Mouse (Mus musculus): Measurements from ENCODE around the gene Ackr1.
A peak's percentile ranks its signal among the peaks of the same experiment; 100 is the strongest.
"Not testable (repeated sequence)": the region's sequence is repeated elsewhere in the genome, so short reads cannot be mapped to it uniquely, and the experiment has no call there.

The Ackr1 gene

DNA sequence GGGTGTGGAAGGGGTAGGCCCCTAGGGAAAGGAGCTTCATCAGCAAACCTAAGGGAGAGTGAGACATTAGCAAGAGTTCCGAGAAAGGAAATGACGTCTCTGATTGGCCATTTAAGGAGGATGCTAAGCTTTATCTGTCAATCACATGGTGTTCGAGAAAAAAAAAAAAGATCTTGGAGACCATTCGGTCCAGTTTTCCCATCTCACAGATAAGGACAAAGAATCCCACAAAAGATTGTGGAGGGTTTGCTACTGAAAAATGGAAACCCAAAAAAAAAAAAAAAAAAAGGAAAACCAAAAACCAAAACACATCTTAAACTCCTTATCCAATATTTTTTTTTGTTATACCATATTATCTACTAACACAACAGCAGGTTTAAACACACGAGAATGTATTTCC lies 15.6 kb upstream of the Ackr1 start:
- peak; percentile 29 for DNase-seq (ENCODE audit: low read depth, low spot score)

GRCm38 (mm10) chr1:173348527-173348926 lies 15.0 kb upstream of the Ackr1 start:
- DNase-seq (ENCODE audit: low read depth, low spot score): peak; percentile 89

DNA sequence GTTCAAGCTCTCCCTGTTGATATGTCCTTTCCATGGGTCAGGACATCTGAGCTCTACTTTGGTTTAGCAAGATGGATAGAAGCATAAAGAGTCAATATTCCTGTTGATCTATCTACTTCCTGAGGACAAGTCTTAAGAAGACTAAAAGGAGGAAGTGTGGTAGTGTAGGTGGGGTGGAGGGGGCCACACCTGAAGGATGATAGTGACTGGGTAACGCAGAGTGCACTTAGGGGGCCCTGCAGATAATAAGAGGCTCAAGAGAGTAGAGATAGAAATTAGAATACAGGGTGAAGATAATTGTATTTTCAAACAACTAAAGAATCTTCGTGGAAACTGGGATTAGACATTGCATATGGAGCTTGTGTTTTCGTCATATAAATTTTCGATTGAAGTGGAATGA lies 11.6 kb upstream of the Ackr1 start:
- no peak for DNase-seq (ENCODE audit: low read depth, low spot score)

GRCm38 (mm10) chr1:173343934-173344333 lies 10.4 kb upstream of the Ackr1 start:
- no peak for DNase-seq (ENCODE audit: low read depth, low spot score)

DNA sequence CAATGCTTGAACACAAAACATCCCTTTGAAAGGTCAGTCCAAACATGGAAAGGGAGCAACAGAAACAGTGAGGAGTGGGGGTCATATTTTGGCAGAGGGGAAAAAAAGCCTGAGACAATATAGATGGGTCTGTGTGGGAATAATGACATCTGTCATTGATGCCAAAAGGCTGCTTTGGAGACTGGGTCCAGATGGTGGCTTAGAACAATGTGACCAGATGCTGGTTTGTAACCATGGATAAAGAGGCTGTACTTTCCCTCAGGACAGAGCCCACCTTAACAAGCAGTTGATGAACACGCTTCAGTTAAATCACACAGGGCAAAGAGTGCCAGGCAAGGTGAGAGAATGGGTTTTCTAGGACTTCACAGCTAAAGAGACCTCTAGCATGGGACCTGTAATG lies 8.9 kb upstream of the Ackr1 start:
- DNase-seq (ENCODE audit: low read depth, low spot score): no peak

DNA sequence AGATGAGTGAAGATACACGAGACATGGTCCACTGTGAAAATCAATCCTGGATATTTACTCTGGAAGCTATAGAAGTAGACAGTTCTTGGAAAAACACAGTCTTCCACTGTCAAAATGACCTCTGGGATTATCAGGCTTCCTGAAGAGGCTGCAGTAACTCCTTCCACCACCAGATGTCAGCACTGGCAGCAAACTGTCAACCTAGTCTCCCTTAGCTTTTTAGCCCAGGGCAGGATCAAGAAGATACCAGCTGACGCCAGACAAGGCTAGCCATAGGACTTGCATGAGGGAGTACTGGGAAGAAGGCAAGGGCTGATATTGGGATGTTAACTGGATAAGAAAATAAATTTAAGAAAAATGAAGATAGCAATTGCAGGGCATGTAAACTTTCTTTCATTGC lies 6.0 kb upstream of the Ackr1 start:
- peak; percentile 57 for DNase-seq (ENCODE audit: low read depth, low spot score)

- peak; percentile 6 for DNase-seq (ENCODE audit: low read depth, low spot score)
Observed at GRCm38 (mm10) chr1:173337008-173337407, 3.5 kb upstream of the Ackr1 start.

DNA sequence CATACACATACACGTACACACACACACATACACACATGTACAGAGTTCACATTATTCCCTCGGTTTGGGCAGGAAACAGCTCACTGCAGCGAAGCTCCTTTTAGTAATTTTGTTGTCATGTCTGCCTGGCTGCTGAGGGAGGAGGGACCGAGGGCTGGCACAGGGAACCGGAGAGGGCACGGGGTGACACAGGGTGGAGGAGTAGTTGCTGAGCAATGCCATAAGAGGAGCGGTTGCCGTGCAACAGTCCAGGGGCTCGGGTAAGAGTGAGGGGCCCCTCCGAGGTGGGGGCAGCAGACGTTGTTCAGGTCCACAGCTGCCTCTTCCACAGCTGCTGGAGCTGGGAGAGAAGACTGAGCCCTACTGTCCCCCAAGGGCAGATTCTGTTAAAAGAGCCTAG lies 2.4 kb upstream of the Ackr1 start:
- DNase-seq (ENCODE audit: low read depth, low spot score): peak; percentile 4

GRCm38 (mm10) chr1:173332418-173332817 lies 1.1 kb downstream of the Ackr1 start:
- DNase-seq (ENCODE audit: low read depth, low spot score): no peak

DNA sequence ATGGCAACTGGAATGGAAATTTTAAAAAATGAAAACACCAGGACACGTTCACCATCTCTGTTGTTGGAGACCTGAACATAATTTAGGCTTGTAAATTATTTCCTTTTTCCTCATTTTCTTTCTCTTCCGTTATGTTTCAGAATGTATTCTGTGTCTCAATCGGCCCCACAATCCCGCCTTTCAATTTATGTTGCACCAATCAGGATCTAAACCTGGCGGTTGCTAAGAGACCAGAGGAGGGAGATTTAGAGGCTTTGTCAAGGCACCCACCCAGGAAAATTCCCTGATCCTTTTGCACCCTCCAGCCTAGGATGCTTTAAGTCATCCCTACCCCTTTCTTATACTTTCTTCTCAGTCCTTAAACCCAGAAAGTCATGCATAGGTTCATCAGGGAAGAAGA lies 3.8 kb downstream of the Ackr1 start:
- peak; percentile 3 for DNase-seq (ENCODE audit: low read depth, low spot score)

DNA sequence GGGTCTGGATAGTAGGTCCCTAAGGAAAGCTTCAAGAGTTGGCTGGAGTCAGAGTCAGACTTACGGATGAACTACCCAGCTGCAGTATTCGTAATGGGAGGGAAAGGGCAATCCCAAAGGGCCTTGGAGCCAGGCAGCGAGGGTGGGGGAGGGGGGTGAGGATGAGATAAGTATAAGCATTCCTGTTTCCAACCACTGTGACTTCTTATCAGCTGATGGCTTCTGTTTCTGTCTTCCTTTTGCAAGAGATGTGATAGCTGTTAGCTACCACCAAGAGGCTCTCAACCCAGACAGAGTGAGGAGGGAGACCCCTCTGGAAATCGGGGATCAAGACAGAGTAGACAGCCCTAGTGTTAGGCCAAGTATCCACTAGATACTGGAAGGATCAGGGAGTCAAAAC lies 4.4 kb downstream of the Ackr1 start:
- DNase-seq (ENCODE audit: low read depth, low spot score): no peak

DNA sequence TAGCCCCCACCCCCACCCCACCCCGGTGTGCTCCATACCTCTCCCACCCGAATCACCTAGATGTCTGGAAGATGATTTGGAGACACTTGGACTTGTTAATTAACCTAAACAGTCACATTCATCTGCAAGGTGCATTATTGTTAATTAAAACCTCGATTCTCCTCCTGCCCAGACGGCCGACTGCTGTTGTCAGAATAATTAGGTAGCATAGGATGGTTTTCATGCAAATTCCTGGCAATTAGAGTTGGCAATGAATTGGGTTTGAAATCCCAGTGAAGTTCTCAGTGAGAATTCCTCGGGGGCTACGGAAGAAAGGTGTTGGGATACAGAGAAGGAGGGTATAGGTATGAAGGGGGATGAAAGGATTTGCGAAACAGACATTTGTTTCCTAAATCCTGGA lies 5.1 kb downstream of the Ackr1 start:
- DNase-seq (ENCODE audit: low read depth, low spot score): no peak

DNA sequence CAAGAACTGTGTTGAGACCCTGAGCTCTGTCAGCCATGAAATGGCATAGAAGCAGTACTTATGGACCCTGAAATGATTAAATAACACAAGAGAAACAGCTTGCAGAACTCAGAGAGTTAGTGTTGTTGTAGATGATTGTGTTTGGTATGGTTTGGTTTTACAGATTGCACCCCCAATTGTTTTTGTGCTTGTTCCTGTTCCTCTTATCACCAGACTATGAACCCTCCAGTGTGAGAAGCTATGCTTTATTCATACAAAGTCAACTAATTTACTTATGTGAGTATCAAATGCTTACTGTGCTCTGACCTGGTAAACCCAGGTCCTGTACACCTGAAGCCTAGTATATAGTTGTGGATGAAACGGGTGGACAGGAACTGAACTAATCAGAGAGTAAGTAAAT lies 7.0 kb downstream of the Ackr1 start:
- DNase-seq (ENCODE audit: low read depth, low spot score): no peak

- no peak for DNase-seq (ENCODE audit: low read depth, low spot score)
Observed at GRCm38 (mm10) chr1:173325395-173325794, 8.2 kb downstream of the Ackr1 start.

DNA sequence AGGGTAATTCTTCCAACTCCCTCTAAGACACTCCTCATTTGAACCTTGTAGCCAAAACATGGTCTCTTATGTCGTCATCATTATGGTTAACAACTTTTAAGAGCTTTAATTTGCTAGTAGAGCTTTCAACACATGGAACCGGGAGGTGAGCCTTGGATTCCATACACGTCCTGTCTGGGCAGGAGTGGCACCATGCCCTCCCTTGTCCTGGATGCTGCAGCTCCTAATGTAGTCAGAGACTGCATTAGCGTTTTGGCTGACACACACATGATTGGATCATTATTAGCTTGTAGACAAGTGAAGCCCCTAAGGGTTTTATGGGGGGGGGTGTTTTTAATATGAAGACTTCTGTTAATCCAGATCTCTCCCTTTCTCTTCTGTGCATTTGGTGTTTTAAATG lies 8.6 kb downstream of the Ackr1 start:
- no peak for DNase-seq (ENCODE audit: low read depth, low spot score)

DNA sequence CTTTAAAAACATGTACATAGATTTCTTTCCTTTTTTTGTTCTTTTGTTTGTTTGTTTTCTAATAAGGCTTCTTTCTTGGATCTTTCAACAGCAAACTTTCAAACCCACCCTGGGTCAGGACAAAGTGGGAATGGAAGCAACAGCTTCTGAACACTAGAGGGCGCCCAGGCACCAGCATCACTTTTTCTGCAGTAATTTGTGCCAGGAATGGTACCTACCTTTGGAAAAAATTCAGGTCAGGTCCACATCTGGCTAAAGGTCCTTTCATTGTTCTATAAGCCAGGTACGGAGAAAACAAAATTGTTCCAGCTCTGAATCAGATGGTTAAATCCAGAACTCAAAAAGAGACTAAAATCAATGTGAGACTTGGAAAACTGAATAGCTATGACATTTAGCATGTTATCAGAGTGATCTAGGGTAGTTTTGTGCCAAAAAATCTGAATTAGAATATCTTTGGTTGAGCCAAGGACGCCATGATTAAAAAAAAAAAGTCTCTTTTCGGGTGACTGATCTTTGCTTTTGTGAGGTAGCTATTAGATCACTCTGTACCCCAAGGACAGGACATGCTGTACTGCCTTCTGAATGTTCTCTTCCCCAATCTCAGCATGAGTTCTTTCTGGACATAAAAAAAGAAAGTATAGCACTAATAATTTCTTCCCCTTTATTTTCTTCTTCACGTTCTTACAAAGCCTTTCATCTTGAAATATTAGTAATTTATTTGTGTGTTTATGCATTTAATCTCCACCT lies 9.5 kb downstream of the Ackr1 start:
- DNase-seq (ENCODE audit: low read depth, low spot score): peak; percentile 39

DNA sequence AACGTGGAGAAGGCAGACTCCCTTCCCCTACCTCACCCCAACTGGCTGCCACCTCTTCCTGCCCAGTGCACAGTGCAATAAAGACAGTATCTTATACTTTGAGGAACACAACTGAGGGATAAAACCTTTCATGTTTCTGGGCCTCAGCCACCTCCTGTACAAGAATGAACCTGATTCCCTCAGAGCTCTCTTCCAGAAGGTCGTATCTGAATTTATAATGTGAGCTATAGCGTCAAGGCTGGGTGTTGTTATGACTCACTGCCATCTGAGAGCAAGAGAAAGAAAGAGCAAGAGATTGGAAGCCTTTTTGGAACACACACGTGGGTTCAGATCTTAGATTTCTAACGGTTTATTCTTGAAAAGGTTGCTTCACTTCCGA lies 11.3 kb downstream of the Ackr1 start:
- no peak for DNase-seq (ENCODE audit: low read depth, low spot score)

DNA sequence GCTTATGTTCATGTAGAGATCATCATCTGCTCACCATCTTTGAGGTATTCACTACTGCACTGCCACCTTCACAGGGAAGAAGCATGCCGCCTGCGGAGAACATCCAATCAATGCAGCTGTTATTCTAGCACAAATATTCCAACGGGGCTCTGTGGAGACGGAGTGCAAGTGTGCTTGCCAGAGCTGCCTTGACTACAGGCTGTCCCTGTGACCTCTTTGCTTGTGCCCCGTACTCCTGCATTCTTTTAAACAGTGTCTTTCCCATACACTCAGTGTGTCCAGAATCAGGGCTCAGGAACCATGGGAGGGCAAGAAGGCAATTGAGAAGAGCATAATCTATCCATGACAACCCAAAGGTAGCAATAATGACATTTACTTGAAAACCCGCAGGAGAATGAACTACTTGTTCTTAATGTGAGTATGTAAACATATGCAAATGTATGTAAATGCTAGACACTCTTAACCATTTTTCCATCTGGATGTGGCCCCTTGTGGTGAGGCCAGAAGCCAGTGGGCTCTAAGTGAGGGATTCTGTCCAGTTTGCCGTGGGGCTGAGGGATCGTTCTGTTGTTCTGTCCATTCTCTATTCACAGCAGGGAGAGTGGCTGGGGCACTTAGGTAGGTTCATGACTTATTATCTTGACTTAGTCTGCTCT lies 11.8 kb downstream of the Ackr1 start:
- DNase-seq (ENCODE audit: low read depth, low spot score): peak; percentile 63

GRCm38 (mm10) chr1:173317925-173318477 lies 15.5 kb downstream of the Ackr1 start:
- no peak for DNase-seq (ENCODE audit: low read depth, low spot score)

DNA sequence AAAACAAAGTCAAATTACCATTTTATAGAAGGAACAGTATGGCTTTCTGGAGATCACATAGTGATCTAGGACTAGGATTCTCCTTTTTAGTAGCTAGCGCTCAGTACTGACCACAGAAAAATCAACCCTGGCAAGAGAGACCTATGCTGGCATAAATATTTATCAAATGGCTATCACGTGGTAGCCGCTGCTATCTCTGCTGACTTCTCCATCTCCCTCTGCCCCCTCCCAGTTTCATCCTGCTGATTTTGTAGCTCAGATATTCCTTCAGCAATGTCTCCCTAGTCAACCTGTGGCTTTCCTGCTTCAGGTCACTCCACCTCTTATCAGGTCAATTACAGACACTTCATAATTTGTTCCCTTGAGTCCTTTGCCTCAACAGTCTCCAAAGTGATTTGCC lies 17.8 kb downstream of the Ackr1 start:
- no peak for DNase-seq (ENCODE audit: low read depth, low spot score)

GRCm38 (mm10) chr1:173313535-173314050 lies 20.0 kb downstream of the Ackr1 start:
- DNase-seq (ENCODE audit: low read depth, low spot score): not testable (repeated sequence)

GRCm38 (mm10) chr1:173302795-173303194 lies 30.8 kb downstream of the Ackr1 start:
- not testable (repeated sequence) for DNase-seq (ENCODE audit: low read depth, low spot score)

Measured in R1 (cell line).